Mouse (Mus musculus) hindbrain, embryonic 11.5 days (tissue): Measurements from ENCODE around the gene Arfgef3. TPM values are rescaled to one million over a fixed set of nuclear protein-coding genes. Genes with fewer than 3 reads are reported as not detected.
"Not testable (repeated sequence)": the region's sequence is repeated elsewhere in the genome, so short reads cannot be mapped to it uniquely, and the experiment has no call there.

Experiments
- ATAC-seq: fragments of 200-750 bp; cut with Nextera tagmentation; 2 replicates; pipeline ENCODE4 v1.8.0; 2017; ENCODE audit warnings: mild to moderate bottlenecking, moderate TSS enrichment, moderate library complexity; ENCODE audit not compliant: low FRiP score
- DNase-seq: peaks from one replicate; pipeline ENCODE4 v3.0.0-alpha.2; 2015; ENCODE audit warnings: low spot score
- H3K27ac ChIP-seq: fragments of 300-500 bp; sonication (generic); 2 replicates; pipeline ENCODE4 v1.5.1; 2014; ENCODE audit warnings: mild to moderate bottlenecking, low read depth, low read length
- H3K27me3 ChIP-seq: fragments of 300-500 bp; sonication (generic); 2 replicates; pipeline ENCODE4 v1.6.1; 2014; ENCODE audit warnings: mild to moderate bottlenecking, low read length, moderate library complexity, mixed read lengths; ENCODE audit not compliant: control insufficient read depth, insufficient read depth
- H3K36me3 ChIP-seq: fragments of 300-500 bp; sonication (generic); 2 replicates; pipeline ENCODE4 v1.6.1; 2014; ENCODE audit warnings: mild to moderate bottlenecking, low read length, moderate library complexity, mixed read lengths; ENCODE audit not compliant: control insufficient read depth, insufficient read depth
- H3K4me1 ChIP-seq: fragments of 300-500 bp; sonication (generic); replicated peaks from 2 replicates; pipeline ENCODE4 v1.6.1; 2014; ENCODE audit warnings: low read length, mixed read lengths; ENCODE audit not compliant: control insufficient read depth, insufficient read depth
- H3K4me2 ChIP-seq: fragments of 300-500 bp; sonication (generic); replicated peaks from 2 replicates; pipeline ENCODE4 v1.6.1; 2014; ENCODE audit warnings: mild to moderate bottlenecking, low read depth, low read length
- H3K4me3 ChIP-seq: fragments of 300-500 bp; sonication (generic); 2 replicates; pipeline ENCODE4 v1.5.1; 2014; ENCODE audit warnings: low read depth, low read length
- H3K9ac ChIP-seq: fragments of 300-500 bp; sonication (generic); 2 replicates; pipeline ENCODE4 v1.6.1; 2014; ENCODE audit warnings: low read depth, low read length
- H3K9me3 ChIP-seq: fragments of 300-500 bp; sonication (generic); 2 replicates; pipeline ENCODE4 v1.6.1; 2016; ENCODE audit warnings: low read length; ENCODE audit not compliant: control insufficient read depth
- WGBS: fragments of 180-500 bp; shearing (Covaris S2); extraction: QIAGEN DNeasy Blood & Tissue Kit; methylation state at CpG from one replicate; pipeline ENCODE4 v1.1.7; 2014; 5-methylcytosine and 5-hydroxymethylcytosine counted together
- polyA plus RNA-seq: library from polyadenylated mRNA; unstranded; fragments of >200 nt; fragmentation: Nextera tagmentation; extraction: Ambion mirVana; gene quantifications from 2 replicates; pipeline ENCODE4 v1.2.1, GENCODE M21; 2014

The Arfgef3 gene
- polyA plus RNA-seq, 1 experiment from 2014 or later = 1.9 TPM

DNA sequence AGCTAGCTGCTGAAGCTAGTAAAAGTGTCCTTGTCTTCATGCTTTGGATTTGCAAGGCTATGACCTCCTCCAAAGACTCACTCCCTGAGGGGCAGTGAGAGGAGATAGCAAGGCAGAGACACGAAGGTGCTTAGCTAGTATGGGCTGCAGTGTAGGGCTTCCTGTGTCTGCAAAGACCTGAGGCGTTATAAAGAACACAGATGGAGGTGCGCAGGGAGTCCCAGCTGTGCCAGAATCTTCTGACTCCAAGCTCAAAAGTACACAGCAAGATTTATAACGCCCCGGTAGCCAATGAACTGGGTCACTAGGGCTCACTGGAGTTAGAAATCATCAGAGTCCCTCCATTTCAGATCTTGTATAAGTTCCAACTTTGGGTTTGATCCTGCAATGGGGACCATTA lies 103.2 kb downstream of the Arfgef3 start:
- no peak overlapping the region for H3K27ac ChIP-seq
- H3K9ac ChIP-seq = no peak overlapping the region
- no peaks in the 10 kb centered on the region for H3K4me1 ChIP-seq
- no peaks in the 10 kb centered on the region for H3K9me3 ChIP-seq
- no peak overlapping the region for H3K4me3 ChIP-seq
- 89% methylated on average over 5 of the region's 5 CpGs for WGBS
- ATAC-seq (no peak), DNase-seq (no peak)
- H3K27me3 ChIP-seq = no peaks in the 10 kb centered on the region
- H3K36me3 ChIP-seq = no peaks in the 10 kb centered on the region
- H3K4me2 ChIP-seq = no peak overlapping the region

DNA sequence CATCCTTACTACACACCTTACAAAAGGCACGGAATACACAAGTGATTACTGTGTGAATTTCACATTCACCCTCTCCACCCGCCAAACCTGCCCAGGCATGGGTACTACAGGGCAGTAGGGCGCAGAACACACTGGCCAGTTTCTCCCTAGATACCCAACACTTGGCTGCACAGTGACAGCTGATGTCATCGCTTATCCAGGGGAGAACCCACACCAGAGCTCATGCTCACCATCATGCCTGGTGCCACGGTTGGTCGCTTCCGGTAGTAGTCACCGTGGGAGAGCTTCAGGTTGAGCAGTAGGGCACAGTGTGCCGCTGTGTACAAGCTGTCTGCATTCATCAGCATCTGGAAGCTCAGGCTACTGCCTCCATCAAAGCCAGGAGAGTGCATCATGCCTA lies 108.3 kb downstream of the Arfgef3 start:
- WGBS = 87% methylated on average over 9 of the region's 9 CpGs
- H3K9ac ChIP-seq = no peak overlapping the region
- H3K4me2 ChIP-seq = no peak overlapping the region
- no peak overlapping the region for H3K4me3 ChIP-seq
- H3K9me3 ChIP-seq = no peaks in the 10 kb centered on the region
- no peaks in the 10 kb centered on the region for H3K36me3 ChIP-seq
- H3K27ac ChIP-seq = no peak overlapping the region
- H3K4me1 ChIP-seq = no peaks in the 10 kb centered on the region
- ATAC-seq = no peak
- no peaks in the 10 kb centered on the region for H3K27me3 ChIP-seq
- DNase-seq = no peak

DNA sequence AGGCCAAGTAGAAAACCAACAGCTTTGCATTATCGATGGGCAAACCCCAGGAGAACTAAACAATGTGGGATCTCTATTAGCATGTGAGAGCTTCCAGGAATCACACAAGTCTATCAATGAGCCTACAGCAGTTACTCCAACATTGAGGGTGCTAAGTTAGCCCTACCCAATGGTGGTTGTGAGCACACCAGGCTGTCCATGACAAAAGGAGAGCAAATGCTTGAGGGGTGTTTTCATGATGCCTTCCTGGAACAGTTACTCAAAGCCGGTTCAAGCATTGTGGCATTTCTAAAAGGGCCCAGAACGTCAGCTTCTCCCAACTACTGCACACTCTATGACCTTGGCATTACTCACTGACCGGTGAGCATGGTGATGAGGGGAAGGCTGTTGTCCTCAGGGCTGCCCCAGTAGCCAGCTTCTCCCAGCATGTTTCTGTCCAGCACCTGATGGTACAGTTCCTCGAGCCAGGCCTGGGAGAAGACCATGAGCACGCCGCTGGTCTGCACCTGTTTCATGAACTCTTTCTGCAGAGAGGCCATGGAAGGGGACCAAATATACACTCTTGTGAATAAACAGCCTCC lies 109.3 kb downstream of the Arfgef3 start:
- Histone ChIP-seq H3K4me3 (no peak overlapping the region), H3K36me3 (no peaks in the 10 kb centered on the region), H3K4me2 (no peak overlapping the region), H3K9me3 (no peaks in the 10 kb centered on the region), H3K27me3 (no peaks in the 10 kb centered on the region), H3K27ac (no peak overlapping the region), H3K4me1 (no peaks in the 10 kb centered on the region), H3K9ac (no peak overlapping the region)
- ATAC-seq (no peak), DNase-seq (no peak)
- 87% methylated on average over 7 of the region's 7 CpGs for WGBS

DNA sequence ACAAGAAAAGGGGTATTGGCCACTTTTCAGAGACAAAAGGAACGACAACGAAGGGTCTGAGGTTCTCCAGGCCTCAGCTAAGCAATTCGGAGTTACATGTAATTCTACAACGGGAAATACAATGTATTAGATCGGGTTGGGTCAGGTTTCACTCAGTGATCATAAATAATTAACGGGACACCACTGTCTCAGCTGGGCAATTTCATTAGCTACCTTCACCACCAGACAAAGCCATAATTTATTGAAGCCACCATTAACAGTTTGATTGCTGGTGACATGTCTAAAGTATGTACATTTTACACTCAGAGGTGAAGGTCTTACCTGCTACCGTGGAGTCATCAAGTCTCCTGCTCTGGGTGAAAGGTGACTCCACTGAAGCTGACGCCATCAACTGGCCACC lies 113.3 kb downstream of the Arfgef3 start:
- no peak overlapping the region for H3K9ac ChIP-seq
- no peaks in the 10 kb centered on the region for H3K27me3 ChIP-seq
- no peak overlapping the region for H3K4me2 ChIP-seq
- H3K27ac ChIP-seq = no peak overlapping the region
- ATAC-seq (no peak), DNase-seq (no peak)
- H3K36me3 ChIP-seq = no peaks in the 10 kb centered on the region
- 81% methylated on average over 8 of the region's 8 CpGs for WGBS
- H3K9me3 ChIP-seq = no peaks in the 10 kb centered on the region
- H3K4me3 ChIP-seq = no peak overlapping the region
- H3K4me1 ChIP-seq = no peaks in the 10 kb centered on the region

DNA sequence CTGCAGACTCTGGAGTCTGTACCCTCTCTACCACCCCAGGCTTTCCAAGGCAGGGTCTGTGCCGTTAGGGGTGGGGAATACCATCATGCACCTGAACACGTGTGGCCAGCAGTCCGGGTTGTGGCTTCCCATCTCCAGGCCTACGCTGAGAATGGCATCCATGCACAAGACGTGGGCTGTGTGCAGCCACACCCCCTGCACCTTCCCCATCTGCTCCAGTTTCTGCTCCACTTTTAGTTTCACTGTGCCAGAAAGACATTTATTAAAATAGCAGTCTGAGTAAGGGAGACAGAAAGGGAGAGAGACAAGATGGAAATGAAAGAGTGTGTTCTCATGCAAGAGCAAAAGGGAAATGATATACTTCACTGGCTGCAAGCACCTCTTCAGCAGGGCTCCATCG lies 116.2 kb downstream of the Arfgef3 start:
- Histone ChIP-seq H3K9me3 (no peaks in the 10 kb centered on the region), H3K36me3 (no peaks in the 10 kb centered on the region), H3K27ac (no peak overlapping the region), H3K4me1 (no peaks in the 10 kb centered on the region), H3K4me3 (no peak overlapping the region), H3K27me3 (no peaks in the 10 kb centered on the region), H3K4me2 (no peak overlapping the region), H3K9ac (no peak overlapping the region)
- 89% methylated on average over 6 of the region's 6 CpGs for WGBS
- DNase-seq (no peak), ATAC-seq (no peak)

DNA sequence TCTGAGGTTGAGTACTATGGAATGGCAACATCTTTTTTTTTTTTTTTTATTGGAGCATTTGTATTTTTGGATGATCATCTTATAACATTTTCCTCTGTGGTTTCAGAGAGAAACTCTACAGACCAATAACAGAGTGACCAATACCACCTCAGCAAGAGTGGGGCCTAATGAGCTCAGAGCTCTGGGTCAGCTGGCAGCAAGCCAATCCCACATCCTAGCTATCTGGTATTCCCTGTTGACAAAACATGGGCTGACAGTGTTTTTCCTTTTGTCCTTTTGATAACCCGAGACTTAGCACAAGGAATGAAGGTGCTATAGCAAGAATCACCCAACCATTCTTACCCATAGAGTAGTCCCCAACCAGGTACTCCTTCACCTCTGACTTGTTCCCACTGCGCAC lies 131.0 kb downstream of the Arfgef3 start:
- H3K36me3 ChIP-seq = no peaks in the 10 kb centered on the region
- no peaks in the 10 kb centered on the region for H3K27me3 ChIP-seq
- DNase-seq (no peak), ATAC-seq (no peak)
- no peaks in the 10 kb centered on the region for H3K9me3 ChIP-seq
- H3K4me1 ChIP-seq = no peaks in the 10 kb centered on the region
- no peak overlapping the region for H3K9ac ChIP-seq
- H3K4me3 ChIP-seq = no peak overlapping the region
- H3K4me2 ChIP-seq = no peak overlapping the region
- WGBS = 81% methylated on average over 2 of the region's 2 CpGs
- no peak overlapping the region for H3K27ac ChIP-seq

DNA sequence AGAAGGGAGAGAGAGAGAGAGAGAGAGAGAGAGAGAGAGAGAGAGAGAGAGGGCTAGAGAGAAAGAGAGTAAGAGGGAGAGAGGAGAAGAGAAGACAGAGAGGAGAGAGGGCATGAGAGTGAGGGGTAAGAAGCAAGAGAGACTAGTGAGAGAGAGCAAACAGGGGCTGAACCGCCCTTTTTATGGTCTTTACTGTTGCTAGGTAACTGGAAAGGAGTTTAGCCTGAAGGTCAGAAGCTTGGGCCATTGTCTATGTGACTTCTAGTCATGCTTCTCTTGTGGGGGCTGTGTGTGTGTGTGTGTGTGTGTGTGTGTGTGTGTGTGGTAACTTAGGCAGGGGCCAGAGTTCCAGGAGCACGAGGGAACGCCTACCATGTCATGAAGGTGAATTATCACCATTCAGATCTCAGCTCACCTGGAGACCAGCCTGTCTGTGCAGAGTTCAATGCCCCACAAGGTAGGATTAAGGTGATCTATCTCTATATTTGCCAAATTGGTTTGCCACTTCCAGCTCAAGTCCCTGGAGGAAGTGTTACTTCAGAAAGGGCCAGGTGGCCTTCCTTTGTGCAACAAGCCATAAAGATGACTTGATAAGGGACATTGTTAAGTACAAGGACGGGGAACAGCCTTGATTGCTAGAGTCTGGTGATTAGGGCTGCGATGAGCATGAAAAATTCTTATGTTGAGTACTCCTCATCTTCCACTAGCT lies 138.8 kb downstream of the Arfgef3 start:
- not testable (repeated sequence) for H3K9ac ChIP-seq, H3K4me1 ChIP-seq, H3K9me3 ChIP-seq, H3K4me3 ChIP-seq, H3K4me2 ChIP-seq, ATAC-seq, H3K27me3 ChIP-seq, H3K27ac ChIP-seq, H3K36me3 ChIP-seq, DNase-seq
- WGBS = 59% methylated on average over 5 of the region's 5 CpGs

DNA sequence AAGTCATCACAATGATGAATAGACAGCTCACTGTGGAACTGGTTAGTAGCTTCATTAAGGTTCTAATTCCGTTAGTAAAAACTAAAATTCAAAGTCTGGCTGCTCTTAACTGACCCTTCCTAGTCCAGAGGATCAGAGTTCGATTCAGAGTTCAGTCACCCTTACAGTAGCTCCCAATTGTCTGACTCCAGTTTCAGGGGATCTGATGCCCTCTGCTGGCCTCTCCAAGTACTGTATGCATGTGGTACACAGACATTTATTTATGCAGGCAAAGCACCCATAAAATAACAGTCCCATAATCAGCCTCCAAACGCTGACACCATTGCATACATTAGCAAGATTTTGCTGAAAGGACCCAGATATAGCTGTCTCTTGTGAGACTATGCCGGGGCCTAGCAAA lies 141.7 kb downstream of the Arfgef3 start:
- ATAC-seq (peak; percentile 63; the same call in 1 of the 2 replicates), DNase-seq (peak; percentile 80)
- Histone ChIP-seq H3K9ac (no peak overlapping the region), H3K4me1 (no peaks in the 10 kb centered on the region), H3K4me3 (no peak overlapping the region), H3K9me3 (no peaks in the 10 kb centered on the region), H3K36me3 (no peaks in the 10 kb centered on the region), H3K4me2 (no peak overlapping the region), H3K27ac (no peak overlapping the region), H3K27me3 (no peaks in the 10 kb centered on the region)
- WGBS = 26% methylated on average over 4 of the region's 4 CpGs

DNA sequence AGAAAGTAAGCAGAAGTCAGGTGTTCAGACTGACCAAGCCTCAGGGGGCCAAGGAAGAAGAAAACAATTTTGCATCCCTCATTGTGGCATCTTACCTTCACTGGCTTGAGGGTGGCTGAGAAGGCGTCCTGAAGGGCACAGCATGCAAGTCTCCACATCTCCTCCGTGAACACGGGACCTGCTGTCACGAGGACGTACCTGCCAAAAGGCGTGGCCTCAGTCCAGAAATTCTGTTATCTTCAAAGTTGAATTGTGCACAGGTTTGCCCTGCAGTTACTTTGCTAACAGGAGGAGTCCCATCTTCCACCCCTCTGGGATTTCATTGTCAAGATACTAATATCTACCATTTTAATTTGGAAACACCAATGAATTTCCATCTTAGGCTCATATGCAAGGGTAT lies 146.1 kb downstream of the Arfgef3 start:
- Histone ChIP-seq H3K36me3 (no peaks in the 10 kb centered on the region), H3K9ac (no peak overlapping the region), H3K27ac (no peak overlapping the region), H3K9me3 (no peaks in the 10 kb centered on the region), H3K27me3 (no peaks in the 10 kb centered on the region), H3K4me1 (no peaks in the 10 kb centered on the region), H3K4me3 (no peak overlapping the region), H3K4me2 (no peak overlapping the region)
- WGBS = 93% methylated on average over 6 of the region's 6 CpGs
- ATAC-seq (no peak), DNase-seq (no peak)
